Mouse (Mus musculus) liver, embryonic 14.5 days (tissue): ENCODE data around the gene Fut4. TPM values are rescaled to one million over a fixed set of nuclear protein-coding genes. Genes with fewer than 3 reads are reported as not detected.

Source experiments
- ATAC-seq: fragments of 200-750 bp; cut with Nextera tagmentation; 2 replicates; pipeline ENCODE4 v1.8.0; 2017; ENCODE audit warnings: moderate number of reproducible peaks, mild to moderate bottlenecking, moderate library complexity; ENCODE audit not compliant: insufficient read depth
- DNase-seq, 3 experiments: peaks; one replicate each; pipeline ENCODE4 v3.0.0-alpha.2; 2012 to 2013; ENCODE audit warnings: low read depth in 3 of 3, low spot score in 3 of 3
- H3K27ac ChIP-seq: fragments of 300-500 bp; sonication (generic); 2 replicates; pipeline ENCODE4 v1.5.1; 2014; ENCODE audit warnings: moderate library complexity, mild to moderate bottlenecking, control low read depth, inconsistent platforms
- H3K27me3 ChIP-seq: fragments of 300-500 bp; sonication (generic); 2 replicates; pipeline ENCODE4 v1.6.1; 2014; ENCODE audit warnings: mild to moderate bottlenecking, low read length, moderate library complexity; ENCODE audit not compliant: control insufficient read depth, insufficient read depth
- H3K36me3 ChIP-seq: fragments of 300-500 bp; sonication (generic); replicated peaks from 2 replicates; pipeline ENCODE4 v1.6.1; 2014; ENCODE audit warnings: low read depth; ENCODE audit not compliant: control insufficient read depth, insufficient read depth
- H3K4me1 ChIP-seq, 2 experiments: fragments of 200-500 bp in 1 of 2; fragments of 300-500 bp in 1 of 2; sonication (generic) in 1 of 2; replicated peaks; 2 replicates each; pipeline ENCODE4 v1.6.1; 2012 to 2014; ENCODE audit warnings: antibody characterized with exemption in 1 of 2, inconsistent platforms in 1 of 2, low read length in 1 of 2; ENCODE audit not compliant: control insufficient read depth in 2 of 2, insufficient read depth in 2 of 2
- H3K4me2 ChIP-seq: fragments of 300-500 bp; sonication (generic); 2 replicates; pipeline ENCODE4 v1.6.1; 2014; ENCODE audit warnings: low read depth, mild to moderate bottlenecking, control low read depth, moderate library complexity
- H3K4me3 ChIP-seq, 2 experiments: fragments of 200-500 bp in 1 of 2; fragments of 300-500 bp in 1 of 2; sonication (generic) in 1 of 2; 2 replicates each; pipeline ENCODE4 v1.5.1; 2012 to 2014; ENCODE audit warnings: low read depth in 2 of 2, low read length in 2 of 2, mild to moderate bottlenecking in 2 of 2, control low read depth in 1 of 2, inconsistent platforms in 1 of 2, moderate library complexity in 1 of 2; ENCODE audit not compliant: insufficient read depth in 1 of 2
- H3K9ac ChIP-seq: fragments of 300-500 bp; sonication (generic); replicated peaks from 2 replicates; pipeline ENCODE4 v1.6.1; 2014; ENCODE audit warnings: mild to moderate bottlenecking, control low read depth, moderate library complexity
- H3K9me3 ChIP-seq: fragments of 300-500 bp; sonication (generic); 2 replicates; pipeline ENCODE4 v1.6.1; 2016; ENCODE audit warnings: low read length, mixed read lengths; ENCODE audit not compliant: control insufficient read depth
- CTCF ChIP-seq: IDR thresholded peaks from 2 replicates; pipeline ENCODE4 v1.5.1; 2016; ENCODE audit warnings: antibody characterized with exemption, low read depth, control low read depth
- EP300 ChIP-seq: IDR thresholded peaks from 2 replicates; pipeline ENCODE4 v1.6.1; 2016; ENCODE audit warnings: antibody characterized with exemption, low read depth
- WGBS: fragments of 180-500 bp; shearing (Covaris S2); extraction: QIAGEN DNeasy Blood & Tissue Kit; methylation state at CpG from one replicate; pipeline ENCODE4 v1.1.7; 2014; ENCODE audit not compliant: insufficient replicate concordance; 5-methylcytosine and 5-hydroxymethylcytosine counted together
- polyA plus RNA-seq, 2 experiments: library from polyadenylated mRNA; depleted of rRNA in 1 of 2; stranded (reverse) in 1 of 2; unstranded in 1 of 2; fragments of >200 nt; fragmentation: Nextera tagmentation in 1 of 2; extraction: Ambion mirVana in 1 of 2; gene quantifications; 2 replicates each; pipeline versions ENCODE4 v1.2.1 to v1.2.3; 2012 to 2014

Fut4 gene
- polyA plus RNA-seq, 2 experiments = 0.37 to 0.39 TPM

- Histone ChIP-seq H3K9ac (no peak overlapping the region), H3K4me1 (peaks cover 0 to 2% of the 10 kb centered on the region in 2 experiments; a peak in 1 of 4 replicates), H3K27ac (no peak overlapping the region), H3K36me3 (no peaks in the 10 kb centered on the region), H3K9me3 (no peaks in the 10 kb centered on the region), H3K4me3 (no peak overlapping the region), H3K27me3 (no peaks in the 10 kb centered on the region), H3K4me2 (no peak overlapping the region)
- no peak for ATAC-seq
- DNase-seq = no peak
- 76% methylated on average over 6 of the region's 6 CpGs for WGBS
- TF ChIP-seq CTCF = no peak
- no peak for TF ChIP-seq EP300
These were observed 26.2 kb downstream of the Fut4 start for GRCm38 (mm10) chr9:14726005-14726404.

GRCm38 (mm10) chr9:14724755-14725420, 27.3 kb downstream of the Fut4 start:
- ATAC-seq (no peak), DNase-seq (no peak)
- H3K27ac ChIP-seq = no peak overlapping the region
- H3K27me3 ChIP-seq = no peaks in the 10 kb centered on the region
- no peak overlapping the region for H3K4me2 ChIP-seq
- 23% methylated on average over 5 of the region's 5 CpGs for WGBS
- no peak for TF ChIP-seq CTCF
- no peak overlapping the region for H3K9ac ChIP-seq
- no peak overlapping the region for H3K4me3 ChIP-seq
- H3K9me3 ChIP-seq = no peaks in the 10 kb centered on the region
- H3K4me1 ChIP-seq = peaks cover 0 to 2% of the 10 kb centered on the region in 2 experiments; a peak in 1 of 4 replicates
- no peaks in the 10 kb centered on the region for H3K36me3 ChIP-seq

- 51% methylated on average over 5 of the region's 5 CpGs for WGBS
- Histone ChIP-seq H3K27ac (no peak overlapping the region), H3K9ac (no peak overlapping the region), H3K4me3 (no peak overlapping the region), H3K9me3 (no peaks in the 10 kb centered on the region), H3K27me3 (no peaks in the 10 kb centered on the region), H3K4me1 (0 out of 4 replicates have a peak, but pooled peaks cover 0 to 2% of the 10 kb centered on the region in 2 experiments), H3K36me3 (no peaks in the 10 kb centered on the region), H3K4me2 (no peak overlapping the region)
- no peak for ATAC-seq
- TF ChIP-seq EP300 (no peak), CTCF (no peak)
- DNase-seq = no peak
These were observed 30.6 kb downstream of the Fut4 start for GRCm38 (mm10) chr9:14721610-14722009.

DNA sequence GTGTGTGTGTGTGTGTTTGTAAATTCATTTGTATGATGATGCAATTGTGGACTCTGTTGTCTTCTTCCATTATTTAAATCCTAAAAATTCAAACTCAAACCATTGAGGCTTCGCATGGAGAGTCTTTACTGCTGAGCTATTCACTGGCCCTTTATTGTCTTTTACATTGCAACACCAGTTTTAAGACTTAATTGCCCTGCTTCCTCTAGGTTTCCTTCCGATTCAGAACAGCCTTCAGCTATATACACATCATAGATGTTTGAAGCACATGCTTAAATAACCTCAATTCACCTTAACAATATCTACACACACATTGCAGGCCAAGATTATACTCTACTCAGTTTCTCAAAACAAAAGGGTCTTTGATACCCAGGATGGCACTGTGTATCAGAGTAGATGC, 31.8 kb downstream of the Fut4 start:
- no peak overlapping the region for H3K4me2 ChIP-seq
- H3K9me3 ChIP-seq = no peaks in the 10 kb centered on the region
- H3K4me1 ChIP-seq = 0 out of 4 replicates have a peak, but pooled peaks cover 0 to under 1% of the 10 kb centered on the region in 2 experiments
- no peak for TF ChIP-seq EP300
- no peak for TF ChIP-seq CTCF
- no peaks in the 10 kb centered on the region for H3K27me3 ChIP-seq
- H3K4me3 ChIP-seq = no peak overlapping the region
- H3K36me3 ChIP-seq = no peaks in the 10 kb centered on the region
- no peak for ATAC-seq
- WGBS = 57% methylated on average over 2 of the region's 2 CpGs
- no peak overlapping the region for H3K27ac ChIP-seq
- no peak for DNase-seq
- H3K9ac ChIP-seq = no peak overlapping the region

DNA sequence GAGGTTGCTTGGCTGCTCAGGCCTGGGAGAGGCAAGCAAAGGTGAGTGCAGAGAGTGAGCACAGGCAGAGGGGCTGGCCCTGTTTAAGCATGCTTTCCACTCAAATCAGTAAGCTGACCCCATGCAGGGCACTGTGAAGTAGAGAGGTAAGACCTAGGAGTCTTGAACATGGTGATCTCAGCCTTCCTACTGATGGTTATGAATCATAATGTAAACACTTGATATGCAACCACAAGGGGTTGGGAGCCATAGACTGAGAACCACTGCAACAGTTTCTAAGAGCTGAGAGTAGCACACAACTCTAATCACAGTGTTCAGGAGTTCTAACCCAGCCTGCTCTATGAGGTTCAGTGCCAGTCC, 33.9 kb downstream of the Fut4 start:
- DNase-seq (no peak), ATAC-seq (no peak)
- Histone ChIP-seq H3K9me3 (no peaks in the 10 kb centered on the region), H3K4me1 (no peaks in the 10 kb centered on the region), H3K4me3 (no peak overlapping the region), H3K9ac (no peak overlapping the region), H3K4me2 (no peak overlapping the region), H3K36me3 (no peaks in the 10 kb centered on the region), H3K27me3 (no peaks in the 10 kb centered on the region), H3K27ac (no peak overlapping the region)
- no peak for TF ChIP-seq CTCF
- no peak for TF ChIP-seq EP300
